Mouse (Mus musculus) hindbrain, embryonic 10.5 days (tissue): ENCODE measurements around the gene Olfr94. TPM values are rescaled to one million over a fixed set of nuclear protein-coding genes. Genes with fewer than 3 reads are reported as not detected.

Experiments used
- DNase-seq: peaks from one replicate; pipeline ENCODE4 v3.0.0-alpha.2; 2017; ENCODE audit warnings: low spot score
- H3K27ac ChIP-seq: fragments of 300-500 bp; sonication (generic); 2 replicates; pipeline ENCODE4 v1.5.1; 2016; ENCODE audit warnings: mild to moderate bottlenecking, moderate library complexity
- H3K27me3 ChIP-seq: fragments of 300-500 bp; sonication (generic); 2 replicates; pipeline ENCODE4 v1.6.1; 2016; ENCODE audit warnings: mild to moderate bottlenecking; ENCODE audit not compliant: poor library complexity, insufficient read depth, severe bottlenecking
- H3K36me3 ChIP-seq: fragments of 300-500 bp; sonication (generic); 2 replicates; pipeline ENCODE4 v1.6.1; 2016; ENCODE audit warnings: mild to moderate bottlenecking, moderate library complexity
- H3K4me1 ChIP-seq: fragments of 300-500 bp; sonication (generic); replicated peaks from 2 replicates; pipeline ENCODE4 v1.6.1; 2016; ENCODE audit warnings: mild to moderate bottlenecking
- H3K4me3 ChIP-seq: fragments of 300-500 bp; sonication (generic); 2 replicates; pipeline ENCODE4 v1.5.1; 2016; ENCODE audit warnings: mild to moderate bottlenecking, moderate library complexity
- H3K9me3 ChIP-seq: fragments of 300-500 bp; sonication (generic); 2 replicates; pipeline ENCODE4 v1.6.1; 2016; ENCODE audit warnings: mild to moderate bottlenecking, moderate library complexity
- WGBS: fragments of 180-500 bp; shearing (Covaris S2); methylation state at CpG from one replicate; pipeline ENCODE4 v1.1.7; 2016; 5-methylcytosine and 5-hydroxymethylcytosine counted together
- polyA plus RNA-seq: library from polyadenylated mRNA; unstranded; fragments of >200 nt; fragmentation: Nextera tagmentation; extraction: Ambion mirVana; gene quantifications from 2 replicates; pipeline ENCODE4 v1.2.1, GENCODE M21; 2016

Olfr94 gene
- polyA plus RNA-seq, 1 experiment from 2014 or later = not detected

DNA sequence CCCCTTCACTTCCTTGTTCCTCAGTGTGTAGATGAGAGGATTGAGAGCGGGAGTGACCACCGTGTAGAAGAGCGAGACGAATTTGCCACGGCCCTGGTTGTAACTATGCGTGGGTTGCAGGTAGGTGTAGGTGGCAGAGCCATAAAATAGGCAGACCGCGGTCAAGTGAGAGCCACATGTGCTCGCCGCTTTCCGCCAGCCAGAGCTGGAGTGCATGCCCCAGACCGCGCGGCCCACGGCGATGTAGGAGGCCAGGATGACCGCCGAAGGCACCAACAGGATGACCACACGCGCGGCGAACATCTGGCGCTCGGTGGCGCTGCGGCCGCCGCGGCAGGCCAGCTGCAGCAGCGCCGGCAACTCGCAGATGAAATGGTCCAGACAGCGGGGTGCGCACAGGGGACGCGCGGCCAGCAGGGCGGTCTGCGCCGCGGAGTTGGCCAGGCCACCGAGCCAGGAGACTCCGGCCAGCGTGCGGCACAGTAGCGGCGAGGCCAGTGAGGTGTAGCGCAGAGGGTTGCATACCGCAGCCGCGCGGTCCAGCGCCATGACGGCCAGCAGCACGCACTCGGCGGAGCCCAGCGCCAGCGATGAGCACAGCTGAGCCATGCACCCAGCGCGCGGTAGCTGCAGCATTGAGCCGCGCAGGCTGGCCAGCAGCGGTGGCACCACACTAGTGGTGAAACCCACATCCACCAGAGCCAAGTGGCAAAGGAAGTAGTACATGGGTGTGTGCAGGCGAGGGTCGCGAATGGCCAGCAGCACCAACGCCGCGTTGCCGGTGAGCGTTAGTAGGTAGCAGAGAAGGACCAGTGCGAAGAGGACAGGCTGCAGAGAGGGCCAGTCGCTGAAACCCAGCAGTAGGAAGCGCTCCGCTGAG lies 3.7 kb downstream of the Olfr94 start:
- H3K27ac ChIP-seq = peak overlapping the region; percentile 72
- peak; percentile 76 for DNase-seq
- H3K4me1 ChIP-seq = peaks cover 12% of the 10 kb centered on the region
- H3K36me3 ChIP-seq = no peaks in the 10 kb centered on the region
- H3K4me3 ChIP-seq = peak overlapping the region; percentile 67
- H3K9me3 ChIP-seq = no peaks in the 10 kb centered on the region
- H3K27me3 ChIP-seq = peaks cover 46% of the 10 kb centered on the region
- under 1% methylated on average over 77 of the region's 77 CpGs for WGBS

DNA sequence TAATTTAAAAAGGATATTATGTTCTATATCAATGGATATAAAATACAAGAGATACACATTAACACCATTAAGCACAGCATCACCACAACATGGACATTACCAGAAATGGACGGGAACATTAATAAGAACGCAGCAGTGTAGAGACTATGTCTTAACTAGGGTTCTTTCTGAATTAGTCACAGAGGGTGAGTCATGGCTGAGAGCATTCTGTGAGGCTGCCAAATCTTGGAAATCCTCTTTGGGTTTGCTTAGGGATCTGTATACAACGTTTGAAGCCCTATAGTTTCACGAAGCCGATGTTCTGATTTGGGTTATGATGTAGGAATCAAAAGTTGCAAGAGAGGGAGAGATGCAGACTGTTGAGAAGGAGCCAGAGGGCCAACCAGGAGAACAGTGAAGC lies 6.0 kb downstream of the Olfr94 start:
- Histone ChIP-seq H3K9me3 (no peaks in the 10 kb centered on the region), H3K27ac (no peak overlapping the region), H3K4me3 (no peak overlapping the region), H3K36me3 (no peaks in the 10 kb centered on the region), H3K4me1 (peaks cover 12% of the 10 kb centered on the region), H3K27me3 (peaks cover 46% of the 10 kb centered on the region)
- WGBS = 88% methylated on average over 5 of the region's 5 CpGs
- no peak for DNase-seq

DNA sequence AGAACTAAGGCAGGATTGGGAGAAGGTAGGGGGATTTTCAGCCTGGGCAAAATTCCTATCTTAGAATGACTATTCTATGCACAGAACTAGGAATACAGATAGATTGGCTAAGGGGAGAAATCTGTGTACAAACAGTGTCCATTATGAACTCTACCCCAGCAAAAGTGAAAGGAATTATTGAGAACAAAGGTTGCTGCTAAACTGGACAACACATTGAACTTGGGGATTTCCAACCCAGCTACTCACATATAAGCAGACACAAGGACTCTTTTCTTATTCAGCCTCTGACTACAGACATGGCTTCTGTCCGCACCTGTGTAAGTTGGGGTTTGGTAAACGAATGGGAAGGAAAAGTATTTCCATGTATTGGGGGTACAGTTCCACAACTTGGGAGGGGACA lies 7.1 kb downstream of the Olfr94 start, which contains the start of gene Ubd:
TSS of gene Ubd (plus strand) at position 237 of the 400 bp plus-strand sequence.
- peaks cover 38% of the 10 kb centered on the region for H3K27me3 ChIP-seq
- H3K27ac ChIP-seq = no peak within 1 kb of the TSS
- no peak for DNase-seq
- H3K36me3 ChIP-seq = no peaks in the 10 kb centered on the region
- no peaks in the 10 kb centered on the region for H3K9me3 ChIP-seq
- WGBS = 86% methylated on average over 2 of the region's 2 CpGs
- H3K4me1 ChIP-seq = peaks cover 12% of the 10 kb centered on the region
- H3K4me3 ChIP-seq = no peak within 1 kb of the TSS

DNA sequence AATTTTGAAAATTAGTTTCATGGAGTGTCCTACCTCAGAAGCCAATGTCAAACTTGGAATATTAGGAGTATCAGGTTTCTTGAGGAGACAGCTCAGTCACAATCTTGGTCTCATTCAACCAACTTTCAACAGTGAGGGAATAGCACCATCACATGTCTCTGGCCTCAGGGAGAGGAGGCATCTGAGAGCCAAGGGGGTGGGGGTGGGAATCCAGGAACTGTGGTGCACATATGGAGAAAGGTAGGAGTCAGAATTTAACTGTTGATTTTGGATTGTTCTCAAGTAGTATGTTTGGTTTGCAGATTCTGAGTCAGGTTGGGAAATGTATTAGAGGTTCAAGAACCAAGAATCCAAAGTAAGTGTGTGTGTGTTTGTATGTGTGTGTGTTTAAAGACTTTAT lies 7.8 kb downstream of the Olfr94 start:
- peaks cover 32% of the 10 kb centered on the region for H3K27me3 ChIP-seq
- H3K4me3 ChIP-seq = no peak overlapping the region
- H3K36me3 ChIP-seq = no peaks in the 10 kb centered on the region
- no peak overlapping the region for H3K27ac ChIP-seq
- H3K4me1 ChIP-seq = peaks cover 12% of the 10 kb centered on the region
- no peaks in the 10 kb centered on the region for H3K9me3 ChIP-seq
- no peak for DNase-seq

DNA sequence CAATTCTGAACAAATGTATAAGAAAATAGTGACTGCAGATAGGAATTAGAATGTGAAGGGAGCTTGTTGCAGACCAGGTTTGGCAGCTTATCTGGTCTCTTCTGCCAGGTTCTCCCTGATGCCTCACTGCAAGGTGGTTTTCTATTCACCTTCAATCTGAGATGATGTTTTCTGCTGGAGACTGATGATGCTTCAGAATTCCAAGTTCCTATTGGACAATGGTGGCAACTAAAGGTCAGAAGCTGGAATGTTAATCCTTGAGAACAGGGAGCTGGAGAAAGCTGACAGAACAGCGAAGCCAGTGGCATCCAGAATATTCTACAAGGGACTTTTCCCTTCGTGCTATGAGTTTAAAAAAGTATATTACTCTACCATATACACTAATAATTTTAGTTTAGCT lies 10.1 kb downstream of the Olfr94 start:
- Histone ChIP-seq H3K4me1 (no peaks in the 10 kb centered on the region), H3K27ac (no peak overlapping the region), H3K9me3 (no peaks in the 10 kb centered on the region), H3K4me3 (no peak overlapping the region), H3K27me3 (peaks cover 9% of the 10 kb centered on the region), H3K36me3 (no peaks in the 10 kb centered on the region)
- no peak for DNase-seq
- 35% methylated on average over 2 of the region's 2 CpGs for WGBS

DNA sequence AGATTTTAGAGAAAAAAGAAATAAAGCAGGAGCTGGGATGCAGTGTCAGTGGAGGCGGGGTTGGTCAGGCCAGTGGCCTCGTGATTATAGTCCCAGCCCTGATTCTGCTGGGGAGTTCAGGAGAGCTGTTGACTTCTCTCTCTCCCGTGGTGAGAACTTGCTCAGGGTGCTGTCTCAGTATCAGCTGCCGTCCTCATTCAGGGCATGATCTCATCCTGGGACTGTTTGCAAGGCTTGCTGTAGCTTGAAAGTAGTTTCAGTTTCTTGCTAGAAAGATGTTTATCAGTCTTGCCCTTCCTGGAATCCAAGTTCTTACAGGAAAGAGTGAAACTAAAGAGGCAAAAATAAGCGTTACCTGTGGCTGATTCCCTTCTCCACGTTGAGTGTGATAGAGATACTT lies 15.3 kb downstream of the Olfr94 start:
- H3K36me3 ChIP-seq = no peaks in the 10 kb centered on the region
- WGBS = 57% methylated on average over 6 of the region's 6 CpGs
- H3K27me3 ChIP-seq = no peaks in the 10 kb centered on the region
- H3K4me3 ChIP-seq = no peak overlapping the region
- H3K4me1 ChIP-seq = no peaks in the 10 kb centered on the region
- no peaks in the 10 kb centered on the region for H3K9me3 ChIP-seq
- no peak for DNase-seq
- no peak overlapping the region for H3K27ac ChIP-seq

DNA sequence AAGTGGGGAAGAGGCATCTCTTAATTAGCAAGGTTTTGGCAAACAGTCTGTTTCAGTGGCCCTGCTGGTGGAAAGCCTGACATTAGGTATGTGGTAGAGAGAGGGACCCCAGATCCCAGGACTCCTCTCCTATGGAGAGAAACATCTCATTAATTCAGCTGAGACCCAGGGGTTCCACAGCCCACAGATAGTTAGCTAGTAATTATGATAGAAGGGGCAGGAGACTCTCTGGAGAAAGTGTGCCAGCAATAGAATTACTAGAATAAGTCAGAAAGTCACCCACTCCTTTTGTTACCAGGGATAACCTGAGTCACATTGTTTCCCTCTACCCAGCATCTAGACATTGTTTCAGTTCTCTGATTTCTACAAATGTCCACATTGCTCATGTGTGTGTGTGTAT lies 39.4 kb downstream of the Olfr94 start, which contains the start of gene Olfr93:
TSS of gene Olfr93 (minus strand) at position 101 of the 400 bp plus-strand sequence.
- no peak within 1 kb of the TSS for H3K4me3 ChIP-seq
- H3K36me3 ChIP-seq = no peaks in the 10 kb centered on the region
- H3K9me3 ChIP-seq = no peaks in the 10 kb centered on the region
- H3K27ac ChIP-seq = no peak within 1 kb of the TSS
- H3K4me1 ChIP-seq = no peaks in the 10 kb centered on the region
- no peak for DNase-seq
- H3K27me3 ChIP-seq = no peaks in the 10 kb centered on the region

Other genes with a start within 250 kb of the Olfr94 start
- gene Ppp1r11, start 249.3 kb downstream of the Olfr94 start, polyA plus RNA-seq = 162 and 178 TPM in 2 replicates
- 91.6 and 95.3 TPM in 2 replicates for gene Znrd1, start 242.4 kb downstream of the Olfr94 start, polyA plus RNA-seq
- 8.6 and 9.6 TPM in 2 replicates for gene Znrd1as, start 242.4 kb downstream of the Olfr94 start, polyA plus RNA-seq
- not detected in 2 replicates for gene 2410137M14Rik, start 219.8 kb downstream of the Olfr94 start, polyA plus RNA-seq
- gene H2-M5, start 211.5 kb downstream of the Olfr94 start, polyA plus RNA-seq = 0.68 and 1.1 TPM in 2 replicates
- 79.9 and 96.9 TPM in 2 replicates for gene Zfp57, start 199.8 kb downstream of the Olfr94 start, polyA plus RNA-seq
- gene Mog, start 177.6 kb downstream of the Olfr94 start, polyA plus RNA-seq = 0.19 and 0.34 TPM in 2 replicates
- 10.8 and 17.0 TPM in 2 replicates for gene Gabbr1, start 155.0 kb downstream of the Olfr94 start, polyA plus RNA-seq
- gene Olfr90, start 112.5 kb downstream of the Olfr94 start, polyA plus RNA-seq = 0.08 TPM in 1 of 2 replicates, not detected in the other
- gene Olfr91, start 102.7 kb downstream of the Olfr94 start, polyA plus RNA-seq = not detected in 2 replicates
- gene Olfr92, start 80.9 kb downstream of the Olfr94 start, polyA plus RNA-seq = not detected in 2 replicates
- not detected in 2 replicates for gene Olfr93, start 39.5 kb downstream of the Olfr94 start, polyA plus RNA-seq
- gene Ubd, start 7.1 kb downstream of the Olfr94 start, polyA plus RNA-seq = not detected in 2 replicates
- not detected in 2 replicates for gene Olfr95, start 12.1 kb upstream of the Olfr94 start, polyA plus RNA-seq
- gene Olfr96, start 19.2 kb upstream of the Olfr94 start, polyA plus RNA-seq = not detected in 2 replicates
- gene Olfr97, start 36.3 kb upstream of the Olfr94 start, polyA plus RNA-seq = not detected in 2 replicates
- gene Olfr98, start 62.8 kb upstream of the Olfr94 start, polyA plus RNA-seq = not detected in 2 replicates
- 1.1 and 1.4 TPM in 2 replicates for gene H2-M3, start 69.2 kb upstream of the Olfr94 start, polyA plus RNA-seq
- gene Olfr99, start 82.5 kb upstream of the Olfr94 start, polyA plus RNA-seq = not detected in 2 replicates
- not detected in 2 replicates for gene Olfr101, start 103.3 kb upstream of the Olfr94 start, polyA plus RNA-seq
- not detected in 2 replicates for gene Olfr102, start 116.1 kb upstream of the Olfr94 start, polyA plus RNA-seq
- not detected in 2 replicates for gene Olfr103, start 138.7 kb upstream of the Olfr94 start, polyA plus RNA-seq
- not detected in 2 replicates for gene Olfr104-ps, start 158.6 kb upstream of the Olfr94 start, polyA plus RNA-seq
- not detected in 2 replicates for gene Olfr105-ps, start 178.0 kb upstream of the Olfr94 start, polyA plus RNA-seq
- gene Olfr106-ps, start 189.4 kb upstream of the Olfr94 start, polyA plus RNA-seq = not detected in 2 replicates
- not detected in 2 replicates for gene Olfr107, start 198.2 kb upstream of the Olfr94 start, polyA plus RNA-seq
- gene Olfr108, start 244.5 kb upstream of the Olfr94 start, polyA plus RNA-seq = not detected in 2 replicates